Mouse (Mus musculus): ENCODE data around the gene Timm44. TPM values are rescaled to one million over a fixed set of nuclear protein-coding genes. Genes with fewer than 3 reads are reported as not detected.

Timm44 gene
- total and polyA plus RNA-seq, 3 experiments = 92.4 to 105 (median 92.8) TPM

DNA sequence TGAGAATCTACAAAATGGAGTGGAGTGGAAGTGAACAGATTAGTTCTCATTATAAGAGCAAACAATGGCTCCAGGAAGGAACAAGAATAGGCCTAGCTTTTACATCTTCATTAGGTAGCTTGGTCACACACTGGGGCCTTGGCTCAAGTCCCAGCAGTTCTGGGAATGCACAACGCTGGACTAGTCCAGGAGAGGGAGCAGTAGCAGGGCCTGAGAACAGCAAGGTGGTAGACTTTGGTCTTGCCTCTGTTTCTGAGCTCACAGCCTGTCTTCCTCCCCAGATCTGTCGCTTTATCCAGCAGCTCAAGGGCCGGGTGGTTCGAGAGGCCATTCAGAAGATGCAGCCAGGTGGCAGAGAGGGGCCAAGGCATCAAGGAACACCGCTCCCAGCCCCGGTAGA lies 21.7 kb downstream of the Timm44 start:
- TF ChIP-seq CTCF (IDR thresholded peaks at IDR 0.05) = peak; percentile 65
- TF ChIP-seq POLR2A (IDR thresholded peaks at IDR 0.05; ENCODE audit: insufficient read depth, low read depth, low read length) = no peak
- TF ChIP-seq EP300 (IDR thresholded peaks at IDR 0.05; ENCODE audit: insufficient read depth, low read depth, low read length) = no peak
- Histone ChIP-seq H3K36me3 (ENCODE audit: control insufficient read depth, insufficient read depth, low read length) (no peaks in the 10 kb centered on the region), H3K9ac (ENCODE audit: low read depth, low read length) (no peak overlapping the region), H3K79me2 (replicated peaks; ENCODE audit: control insufficient read depth, insufficient read depth, low read length) (0 out of 2 replicates have a peak, but pooled peaks cover 2% of the 10 kb centered on the region), H3K27ac (no peak overlapping the region; the same call in 1 of the 2 replicates), H3K27me3 (ENCODE audit: control insufficient read depth, insufficient read depth, low read length) (no peaks in the 10 kb centered on the region), H3K4me1 (ENCODE audit: control insufficient read depth, insufficient read depth, low read length) (peaks cover 5% of the 10 kb centered on the region), H3K4me3 (no peak overlapping the region; the same call in 1 of the 2 replicates)
- 70% methylated on average over 6 of the region's 6 CpGs for WGBS
- intact Hi-C loops (cut with DNase I) = loop anchor here (5.0 kb wide), 3 partner anchors 62 to 263 kb away; no protein-coding TSS in a partner anchor
- peak in 1 of 2 experiments; percentile 48 for DNase-seq

- Histone ChIP-seq H3K9ac (ENCODE audit: low read depth, low read length) (peak within 1 kb of the TSS; percentile 91), H3K27ac (peak within 1 kb of the TSS; percentile 86), H3K79me2 (replicated peaks; ENCODE audit: control insufficient read depth, insufficient read depth, low read length) (0 out of 2 replicates have a peak, but pooled peaks cover 2% of the 10 kb centered on the region), H3K4me3 (peak within 1 kb of the TSS; percentile 88), H3K36me3 (ENCODE audit: control insufficient read depth, insufficient read depth, low read length) (no peaks in the 10 kb centered on the region), H3K27me3 (ENCODE audit: control insufficient read depth, insufficient read depth, low read length) (no peaks in the 10 kb centered on the region), H3K4me1 (ENCODE audit: control insufficient read depth, insufficient read depth, low read length) (peaks cover 5% of the 10 kb centered on the region)
- TF ChIP-seq POLR2A (IDR thresholded peaks at IDR 0.05; ENCODE audit: insufficient read depth, low read depth, low read length) = peak; percentile 65
- TF ChIP-seq CTCF (IDR thresholded peaks at IDR 0.05) = no peak
- 0 out of 2 replicates have a peak, but pooled peaks have one; percentile 25 for TF ChIP-seq EP300 (IDR thresholded peaks at IDR 0.05; ENCODE audit: insufficient read depth, low read depth, low read length)
- intact Hi-C loops (cut with DNase I) = loop anchor here (1.0 to 5.0 kb wide), 5 partner anchors 14 to 340 kb away; no protein-coding TSS in a partner anchor
- WGBS = under 1% methylated on average over 69 of the region's 69 CpGs
- DNase-seq = peak; percentile 97 to 98
These were observed 22.5 kb downstream of the Timm44 start, which contains the start of gene Snapc2 for GRCm38 (mm10) chr8:4252934-4253841. Snapc2 (plus strand) TSS chr8:4253080.

- H3K27me3 ChIP-seq (ENCODE audit: control insufficient read depth, insufficient read depth, low read length) = no peaks in the 10 kb centered on the region
- 34% methylated on average over 8 of the region's 8 CpGs for WGBS
- peaks cover 5% of the 10 kb centered on the region for H3K4me1 ChIP-seq (ENCODE audit: control insufficient read depth, insufficient read depth, low read length)
- TF ChIP-seq CTCF (IDR thresholded peaks at IDR 0.05) = no peak
- no peak for DNase-seq
- H3K36me3 ChIP-seq (ENCODE audit: control insufficient read depth, insufficient read depth, low read length) = no peaks in the 10 kb centered on the region
- H3K9ac ChIP-seq (ENCODE audit: low read depth, low read length) = peak overlapping the region; percentile 12; the same call in 1 of the 2 replicates
- intact Hi-C loops (cut with DNase I) = loop anchor here (1.0 to 5.0 kb wide), 5 partner anchors 13 to 341 kb away; no protein-coding TSS in a partner anchor
- H3K4me3 ChIP-seq = peak overlapping the region; percentile 88
- H3K27ac ChIP-seq = peak overlapping the region; percentile 86; the same call in 1 of the 2 replicates
- H3K79me2 ChIP-seq (replicated peaks; ENCODE audit: control insufficient read depth, insufficient read depth, low read length) = 0 out of 2 replicates have a peak, but pooled peaks cover 2% of the 10 kb centered on the region
These were observed 23.5 kb downstream of the Timm44 start for GRCm38 (mm10) chr8:4252116-4252760.

GRCm38 (mm10) chr8:4250306-4250970 lies 25.3 kb downstream of the Timm44 start:
- no peak overlapping the region for H3K27ac ChIP-seq
- H3K4me1 ChIP-seq (ENCODE audit: control insufficient read depth, insufficient read depth, low read length) = peaks cover 5% of the 10 kb centered on the region
- intact Hi-C loops (cut with DNase I) = loop anchor here (2.0 to 5.0 kb wide), 4 partner anchors 58 to 267 kb away; no protein-coding TSS in a partner anchor
- no peak overlapping the region for H3K4me3 ChIP-seq
- peak; percentile 82 to 87 for DNase-seq
- WGBS = 44% methylated on average over 26 of the region's 26 CpGs
- H3K9ac ChIP-seq (ENCODE audit: low read depth, low read length) = no peak overlapping the region
- TF ChIP-seq CTCF (IDR thresholded peaks at IDR 0.05) = peak; percentile 96
- 0 out of 2 replicates have a peak, but pooled peaks have one; percentile 22 for TF ChIP-seq EP300 (IDR thresholded peaks at IDR 0.05; ENCODE audit: insufficient read depth, low read depth, low read length)
- TF ChIP-seq POLR2A (IDR thresholded peaks at IDR 0.05; ENCODE audit: insufficient read depth, low read depth, low read length) = no peak
- 0 out of 2 replicates have a peak, but pooled peaks cover 2% of the 10 kb centered on the region for H3K79me2 ChIP-seq (replicated peaks; ENCODE audit: control insufficient read depth, insufficient read depth, low read length)
- no peaks in the 10 kb centered on the region for H3K36me3 ChIP-seq (ENCODE audit: control insufficient read depth, insufficient read depth, low read length)
- H3K27me3 ChIP-seq (ENCODE audit: control insufficient read depth, insufficient read depth, low read length) = no peaks in the 10 kb centered on the region

DNA sequence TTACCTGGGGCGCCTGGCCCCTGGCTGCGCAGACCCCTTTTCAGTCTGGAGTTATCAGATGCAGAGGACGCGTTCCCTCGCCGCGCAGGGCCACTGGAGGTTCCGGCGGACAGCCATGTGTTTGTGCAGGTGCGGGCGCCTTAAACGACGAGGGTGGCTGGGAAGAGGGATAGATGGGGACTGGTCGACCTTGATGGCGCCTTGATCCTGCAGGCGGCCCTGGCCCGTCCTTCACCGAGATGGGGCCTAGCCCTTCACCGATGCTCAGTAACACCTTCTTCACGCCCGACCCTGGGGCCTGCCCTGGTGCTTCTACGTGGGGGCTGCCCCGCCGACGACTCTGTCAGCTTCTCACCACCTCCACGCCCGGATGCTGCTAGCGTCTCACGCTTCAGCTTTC lies 26.5 kb downstream of the Timm44 start:
- H3K27me3 ChIP-seq (ENCODE audit: control insufficient read depth, insufficient read depth, low read length) = no peaks in the 10 kb centered on the region
- H3K4me1 ChIP-seq (ENCODE audit: control insufficient read depth, insufficient read depth, low read length) = peaks cover 5% of the 10 kb centered on the region
- no peak overlapping the region; the same call in 1 of the 2 replicates for H3K27ac ChIP-seq
- intact Hi-C loops (cut with DNase I) = no loop called here
- no peaks in the 10 kb centered on the region for H3K36me3 ChIP-seq (ENCODE audit: control insufficient read depth, insufficient read depth, low read length)
- WGBS = 25% methylated on average over 29 of the region's 29 CpGs
- 0 out of 2 replicates have a peak, but pooled peaks cover 2% of the 10 kb centered on the region for H3K79me2 ChIP-seq (replicated peaks; ENCODE audit: control insufficient read depth, insufficient read depth, low read length)
- TF ChIP-seq POLR2A (IDR thresholded peaks at IDR 0.05; ENCODE audit: insufficient read depth, low read depth, low read length) (no peak), CTCF (IDR thresholded peaks at IDR 0.05) (no peak), EP300 (IDR thresholded peaks at IDR 0.05; ENCODE audit: insufficient read depth, low read depth, low read length) (no peak)
- peak in 1 of 2 experiments; percentile 33 for DNase-seq
- H3K9ac ChIP-seq (ENCODE audit: low read depth, low read length) = peak overlapping the region; percentile 40
- H3K4me3 ChIP-seq = no peak overlapping the region

Measured in heart, adult 2 months (tissue).